Mouse (Mus musculus): Measurements from ENCODE around the gene Dnah7c.

GRCm38 (mm10) chr1:46844281-46844680 lies 418.9 kb downstream of the Dnah7c start:
- TF ChIP-seq CTCF (IDR thresholded peaks at IDR 0.05; ENCODE audit: control insufficient read depth, insufficient read depth, low read length) (no peak), POLR2A (IDR thresholded peaks at IDR 0.05; ENCODE audit: borderline replicate concordance, control insufficient read depth, low read depth, low read length) (no peak)

All from bone marrow, adult 2 months (tissue).